Mouse (Mus musculus) embryonic facial prominence, embryonic 12.5 days (tissue): Measurements from ENCODE around the gene Hyal2. TPM values are rescaled to one million over a fixed set of nuclear protein-coding genes. Genes with fewer than 3 reads are reported as not detected.

ENCODE experiments used
- ATAC-seq: fragments of 200-750 bp; cut with Nextera tagmentation; 2 replicates; pipeline ENCODE4 v1.8.0; 2017; ENCODE audit not compliant: insufficient number of reproducible peaks, insufficient read depth, low FRiP score, low TSS enrichment
- H3K27ac ChIP-seq: fragments of 300-500 bp; sonication (generic); 2 replicates; pipeline ENCODE4 v1.5.1; 2016; ENCODE audit warnings: mild to moderate bottlenecking
- H3K27me3 ChIP-seq: fragments of 300-500 bp; sonication (generic); 2 replicates; pipeline ENCODE4 v1.6.1; 2016; ENCODE audit warnings: mild to moderate bottlenecking, moderate library complexity
- H3K36me3 ChIP-seq: fragments of 300-500 bp; sonication (generic); 2 replicates; pipeline ENCODE4 v1.6.1; 2016; ENCODE audit warnings: mild to moderate bottlenecking
- H3K4me1 ChIP-seq: fragments of 300-500 bp; sonication (generic); 2 replicates; pipeline ENCODE4 v1.6.1; 2016
- H3K4me2 ChIP-seq: fragments of 300-500 bp; sonication (generic); replicated peaks from 2 replicates; pipeline ENCODE4 v1.6.1; 2016; ENCODE audit warnings: mild to moderate bottlenecking, moderate library complexity
- H3K4me3 ChIP-seq: fragments of 300-500 bp; sonication (generic); 2 replicates; pipeline ENCODE4 v1.5.1; 2016; ENCODE audit warnings: mild to moderate bottlenecking
- H3K9ac ChIP-seq: fragments of 300-500 bp; sonication (generic); 2 replicates; pipeline ENCODE4 v1.6.1; 2016; ENCODE audit warnings: mild to moderate bottlenecking, moderate library complexity
- H3K9me3 ChIP-seq: fragments of 300-500 bp; sonication (generic); 2 replicates; pipeline ENCODE4 v1.6.1; 2016; ENCODE audit warnings: mild to moderate bottlenecking, moderate library complexity
- WGBS: fragments of 180-500 bp; shearing (Covaris S2); methylation state at CpG from one replicate; pipeline ENCODE4 v1.1.7; 2016; 5-methylcytosine and 5-hydroxymethylcytosine counted together
- polyA plus RNA-seq: library from polyadenylated mRNA; unstranded; fragments of >200 nt; fragmentation: Nextera tagmentation; extraction: Ambion mirVana; gene quantifications from 2 replicates; pipeline ENCODE4 v1.2.1, GENCODE M21; 2016

Hyal2 gene
- polyA plus RNA-seq, 1 experiment from 2014 or later: 132 TPM

DNA sequence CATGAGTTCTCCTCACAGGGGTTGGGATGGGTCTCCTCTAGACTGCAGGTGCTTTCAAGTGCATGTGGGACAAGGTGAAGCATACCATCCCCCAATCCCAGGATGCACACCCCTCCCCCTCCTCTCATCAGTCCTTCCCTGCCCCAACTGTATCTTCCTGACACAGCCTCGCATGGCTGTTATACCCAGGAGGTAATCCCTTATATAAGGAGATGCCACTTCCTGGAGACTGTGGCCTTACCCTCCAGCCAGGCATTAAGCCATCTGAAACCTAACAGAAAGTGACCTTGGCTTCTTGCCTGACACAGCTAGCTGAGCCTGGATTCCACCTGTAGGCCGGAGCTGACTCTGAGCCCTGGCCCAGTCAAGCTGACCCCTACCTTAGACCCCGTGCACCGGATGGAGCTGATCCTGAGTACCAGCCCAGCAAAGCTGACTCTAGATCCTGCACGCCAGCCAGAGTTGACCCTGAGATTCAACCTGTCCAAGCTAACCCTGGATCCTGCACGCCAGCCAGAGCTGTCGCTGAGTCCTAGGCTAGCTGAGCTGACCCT lies 14.8 kb downstream of the Hyal2 start:
- Histone ChIP-seq H3K9me3 (no peaks in the 10 kb centered on the region), H3K36me3 (peaks cover 13% of the 10 kb centered on the region), H3K9ac (no peak overlapping the region), H3K27ac (no peak overlapping the region), H3K4me2 (no peak overlapping the region), H3K4me1 (peaks cover 26% of the 10 kb centered on the region), H3K4me3 (no peak overlapping the region), H3K27me3 (no peaks in the 10 kb centered on the region)
- WGBS: 90% methylated on average over 7 of the region's 7 CpGs
- no peak for ATAC-seq

GRCm38 (mm10) chr9:107583174-107583573 lies 15.4 kb downstream of the Hyal2 start:
- H3K4me1 ChIP-seq: peaks cover 25% of the 10 kb centered on the region
- H3K4me2 ChIP-seq: no peak overlapping the region
- 91% methylated on average over 14 of the region's 14 CpGs for WGBS

DNA sequence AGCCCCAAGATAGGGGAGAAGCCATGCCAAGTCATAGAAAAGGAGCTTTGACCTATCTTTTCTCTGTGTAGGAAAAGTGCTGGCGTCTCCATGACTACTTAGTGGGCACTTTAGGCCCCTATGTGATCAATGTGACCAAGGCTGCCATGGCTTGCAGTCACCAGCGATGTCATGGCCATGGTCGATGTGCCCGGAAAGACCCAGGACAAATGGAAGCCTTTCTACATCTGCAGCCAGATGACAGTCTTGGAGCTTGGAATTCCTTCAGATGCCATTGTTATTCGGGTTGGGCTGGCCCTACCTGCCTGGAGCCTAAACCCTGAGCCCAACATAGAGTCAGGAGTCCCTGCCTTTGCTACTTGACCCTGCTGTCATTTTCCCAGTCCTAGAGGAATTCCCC lies 18.8 kb downstream of the Hyal2 start:
- Histone ChIP-seq H3K4me3 (no peak overlapping the region), H3K27ac (no peak overlapping the region), H3K4me1 (peaks cover 19% of the 10 kb centered on the region), H3K9ac (no peak overlapping the region), H3K9me3 (no peaks in the 10 kb centered on the region), H3K27me3 (no peaks in the 10 kb centered on the region), H3K4me2 (no peak overlapping the region), H3K36me3 (peaks cover 36% of the 10 kb centered on the region)
- ATAC-seq: no peak
- WGBS: 88% methylated on average over 5 of the region's 5 CpGs

More at GRCm38 (mm10) chr9:107583174-107583573, 15.4 kb downstream of the Hyal2 start:
- no peak overlapping the region for H3K9ac ChIP-seq
- H3K27me3 ChIP-seq: no peaks in the 10 kb centered on the region
- ATAC-seq: no peak
- peaks cover 13% of the 10 kb centered on the region for H3K36me3 ChIP-seq
- H3K4me3 ChIP-seq: no peak overlapping the region
- H3K9me3 ChIP-seq: no peaks in the 10 kb centered on the region
- no peak overlapping the region for H3K27ac ChIP-seq

GRCm38 (mm10) chr9:107586974-107587832 lies 19.5 kb downstream of the Hyal2 start, which contains the start of gene Ifrd2:
TSS of gene Ifrd2 (plus strand) at chr9:107587642.
- peak; percentile 96 for ATAC-seq
- H3K4me3 ChIP-seq: peak within 1 kb of the TSS; percentile 85
- H3K9ac ChIP-seq: peak within 1 kb of the TSS; percentile 57
- no peaks in the 10 kb centered on the region for H3K9me3 ChIP-seq
- H3K27ac ChIP-seq: peak within 1 kb of the TSS; percentile 46; the same call in 1 of the 2 replicates
- 14% methylated on average over 46 of the region's 46 CpGs for WGBS
- H3K4me2 ChIP-seq: peak within 1 kb of the TSS; percentile 73
- peaks cover 43% of the 10 kb centered on the region for H3K36me3 ChIP-seq
- H3K4me1 ChIP-seq: peaks cover 14% of the 10 kb centered on the region
- no peaks in the 10 kb centered on the region for H3K27me3 ChIP-seq

DNA sequence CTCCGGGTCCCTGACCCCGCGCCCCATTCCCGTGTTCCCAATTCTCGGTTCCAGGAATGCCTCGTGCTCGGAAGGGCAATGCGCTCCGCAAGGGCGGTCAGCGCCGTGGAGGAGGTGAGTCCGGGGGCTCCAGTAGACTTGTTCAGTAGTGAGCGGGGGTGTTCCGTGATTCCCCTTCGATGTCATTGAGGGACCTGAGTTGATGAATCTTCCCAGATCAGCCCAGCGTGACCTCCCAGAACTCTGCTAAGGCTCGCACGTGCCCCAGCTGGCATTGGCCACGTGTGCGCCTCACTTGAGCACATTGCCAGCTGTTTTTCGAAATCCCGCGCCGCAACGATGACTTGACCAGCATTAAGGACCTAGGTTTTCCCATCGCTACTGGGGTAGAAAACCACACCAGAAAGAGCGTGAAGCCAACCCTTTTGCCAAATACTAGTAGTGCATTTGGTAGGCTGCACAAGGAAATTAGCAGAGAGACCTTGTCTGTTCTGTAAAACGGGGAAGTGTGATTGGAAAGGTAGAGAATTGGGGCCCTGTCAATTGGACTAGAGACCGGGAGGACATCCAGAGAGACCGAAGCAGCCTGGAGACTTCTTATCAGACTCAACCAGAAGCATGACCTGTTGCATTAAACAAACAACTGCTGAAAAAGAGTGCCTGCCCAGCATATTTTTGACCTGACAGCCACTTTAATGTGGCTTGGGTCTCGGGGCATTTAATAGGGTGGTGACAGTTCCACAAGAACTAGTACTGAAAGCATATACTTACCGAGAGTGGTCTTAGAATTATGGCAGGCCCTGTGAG lies 20.3 kb downstream of the Hyal2 start:
- Histone ChIP-seq H3K4me3 (peak overlapping the region; percentile 85), H3K4me2 (peak overlapping the region; percentile 73), H3K27ac (peak overlapping the region; percentile 46; the same call in 1 of the 2 replicates), H3K4me1 (peaks cover 12% of the 10 kb centered on the region), H3K36me3 (peaks cover 45% of the 10 kb centered on the region), H3K9ac (peak overlapping the region; percentile 57), H3K27me3 (no peaks in the 10 kb centered on the region), H3K9me3 (no peaks in the 10 kb centered on the region)
- 5% methylated on average over 33 of the region's 33 CpGs for WGBS
- no peak for ATAC-seq

DNA sequence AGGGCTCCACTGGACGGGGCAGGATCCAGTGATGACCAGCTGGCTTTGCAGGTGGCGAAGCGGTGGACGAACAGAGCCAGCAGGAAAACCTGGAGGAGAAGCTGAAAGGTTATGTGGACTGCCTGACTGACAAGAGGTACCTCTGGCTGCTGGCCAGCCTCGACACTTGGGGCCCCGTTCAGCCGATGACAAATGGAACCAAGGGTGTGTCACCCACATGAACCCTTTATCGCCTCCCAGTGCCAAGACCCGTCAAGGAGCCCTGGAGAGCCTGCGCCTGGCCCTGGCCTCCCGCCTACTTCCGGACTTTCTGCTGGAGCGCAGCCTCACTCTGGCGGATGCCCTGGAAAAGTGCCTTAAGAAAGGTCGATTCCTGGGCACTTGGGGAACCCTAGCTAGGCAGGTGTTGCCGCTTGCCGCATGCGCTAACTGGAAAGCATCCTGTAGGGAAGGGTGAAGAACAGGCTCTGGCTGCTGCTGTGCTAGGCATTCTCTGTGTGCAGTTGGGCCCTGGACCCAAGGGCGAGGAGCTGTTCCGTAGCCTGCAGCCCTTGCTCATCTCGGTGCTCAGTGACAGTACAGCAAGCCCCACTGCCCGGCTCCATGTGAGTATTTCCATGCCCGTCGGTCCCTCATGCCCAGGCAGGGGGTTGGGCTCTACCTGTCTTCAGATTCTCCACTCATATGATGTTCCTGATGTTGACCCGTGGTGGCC lies 22.5 kb downstream of the Hyal2 start:
- H3K27ac ChIP-seq: no peak overlapping the region
- H3K4me1 ChIP-seq: peaks cover 12% of the 10 kb centered on the region
- WGBS: 90% methylated on average over 25 of the region's 25 CpGs

DNA sequence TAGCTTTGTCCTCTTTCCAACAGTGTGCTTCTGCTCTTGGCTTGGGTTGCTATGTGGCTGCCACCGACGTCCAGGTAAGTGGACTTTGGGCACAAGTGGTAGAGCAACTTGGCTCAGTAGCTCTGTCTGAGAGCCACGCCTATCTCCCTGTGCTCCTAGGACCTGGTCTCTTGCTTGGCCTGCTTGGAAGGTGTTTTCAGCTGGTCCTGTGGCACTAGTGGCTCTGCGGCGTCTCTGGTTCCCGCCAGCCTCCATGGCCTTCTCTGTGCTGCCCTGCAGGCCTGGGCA lies 23.0 kb downstream of the Hyal2 start:
- Histone ChIP-seq H3K36me3 (peaks cover 56% of the 10 kb centered on the region), H3K4me1 (peaks cover 12% of the 10 kb centered on the region), H3K27ac (no peak overlapping the region), H3K4me3 (no peak overlapping the region), H3K4me2 (no peak overlapping the region), H3K9ac (no peak overlapping the region), H3K9me3 (no peaks in the 10 kb centered on the region), H3K27me3 (no peaks in the 10 kb centered on the region)
- no peak for ATAC-seq
- 94% methylated on average over 6 of the region's 6 CpGs for WGBS

More for the DNA sequence above, 22.5 kb downstream of the Hyal2 start:
- Histone ChIP-seq H3K27me3 (no peaks in the 10 kb centered on the region), H3K9ac (no peak overlapping the region), H3K4me2 (no peak overlapping the region), H3K4me3 (no peak overlapping the region), H3K9me3 (no peaks in the 10 kb centered on the region), H3K36me3 (peaks cover 56% of the 10 kb centered on the region)
- no peak for ATAC-seq

DNA sequence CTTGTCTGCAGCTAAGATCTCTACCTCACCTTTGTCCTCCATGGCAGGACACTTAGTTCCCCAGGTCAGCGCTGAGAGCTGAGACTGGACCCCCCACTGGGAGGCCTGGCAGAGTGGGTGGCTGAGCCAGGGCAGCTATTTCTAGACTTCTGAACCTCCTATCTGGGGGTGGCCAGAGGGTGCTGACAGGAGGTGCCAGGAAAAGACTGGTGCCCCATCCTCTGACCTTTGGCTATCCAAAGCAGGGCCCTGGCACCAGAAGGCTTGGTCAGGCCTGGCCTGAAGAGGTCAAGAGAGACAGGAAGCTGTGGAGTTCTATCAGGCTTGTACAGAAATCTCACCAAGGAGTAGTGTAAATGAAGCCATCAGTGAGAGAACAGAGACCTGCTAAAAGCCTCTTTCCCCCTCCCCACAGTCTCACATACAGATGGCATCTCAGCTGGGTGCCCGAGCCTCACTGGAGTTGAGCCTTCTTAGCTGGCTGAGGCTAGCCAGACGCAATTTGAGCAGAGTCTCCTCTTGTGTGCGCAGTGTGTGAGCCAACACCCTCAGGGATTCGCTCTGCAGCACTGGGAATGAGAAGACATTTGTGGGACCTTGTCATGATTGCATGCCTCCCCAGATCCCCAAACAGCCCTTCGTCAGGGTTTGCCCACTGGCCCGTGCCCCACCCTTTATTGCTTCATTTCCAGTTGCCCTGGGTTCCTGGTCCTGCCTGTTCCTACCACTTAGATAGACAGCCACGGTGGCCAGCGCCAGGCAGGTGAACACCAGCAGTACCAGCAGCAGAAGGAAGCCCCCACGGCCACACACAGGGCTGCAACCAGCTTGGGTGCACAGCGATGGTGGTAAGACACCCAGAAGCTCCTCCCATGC lies 25.6 kb downstream of the Hyal2 start:
- Histone ChIP-seq H3K27ac (no peak overlapping the region), H3K4me2 (no peak overlapping the region), H3K36me3 (peaks cover 56% of the 10 kb centered on the region), H3K27me3 (no peaks in the 10 kb centered on the region), H3K4me3 (no peak overlapping the region), H3K9ac (no peak overlapping the region), H3K9me3 (no peaks in the 10 kb centered on the region), H3K4me1 (peaks cover 7% of the 10 kb centered on the region)
- no peak for ATAC-seq
- WGBS: 83% methylated on average over 11 of the region's 11 CpGs

- H3K27ac ChIP-seq: no peak overlapping the region
- H3K9me3 ChIP-seq: no peaks in the 10 kb centered on the region
- ATAC-seq: no peak
- no peaks in the 10 kb centered on the region for H3K27me3 ChIP-seq
- WGBS: 80% methylated on average over 8 of the region's 8 CpGs
- no peaks in the 10 kb centered on the region for H3K4me1 ChIP-seq
- no peak overlapping the region for H3K4me2 ChIP-seq
- H3K4me3 ChIP-seq: no peak overlapping the region
- H3K9ac ChIP-seq: no peak overlapping the region
- H3K36me3 ChIP-seq: peaks cover 54% of the 10 kb centered on the region
Measured at GRCm38 (mm10) chr9:107594281-107595062, 26.7 kb downstream of the Hyal2 start.
